Mouse (Mus musculus) frontal cortex, postnatal 14 days (tissue): ENCODE measurements around the gene Vgf.

ENCODE experiments used
- DNase-seq, 2 experiments: peaks; one replicate each; pipeline ENCODE4 v3.0.0; 2022; ENCODE audit warnings: low spot score in 2 of 2

The Vgf gene

GRCm38 (mm10) chr5:137026092-137026491, at the start of gene Vgf:
Gene Vgf, plus strand, starts transcription at chr5:137026392.
- DNase-seq: no peak

DNA sequence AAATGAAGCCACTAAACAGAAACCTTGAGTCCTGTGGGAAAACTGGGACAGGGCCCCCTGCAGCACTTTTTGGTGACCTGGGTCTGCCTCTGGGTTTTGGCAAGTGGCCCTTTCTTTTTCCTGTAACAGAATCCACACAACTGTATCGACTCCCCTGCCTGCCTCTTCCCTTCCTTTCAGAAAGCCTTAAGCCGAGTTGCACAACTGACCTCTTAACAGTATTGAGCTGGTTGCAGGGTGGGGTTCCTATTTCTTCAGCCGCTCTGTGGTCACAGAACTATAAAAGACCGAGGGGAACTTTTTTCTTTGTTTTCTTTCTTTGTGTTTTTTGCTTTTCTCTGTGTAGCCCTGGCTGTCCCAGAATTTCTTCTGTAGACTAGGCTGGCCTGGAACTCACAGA, 48.4 kb upstream of the Vgf start:
- no peak for DNase-seq

DNA sequence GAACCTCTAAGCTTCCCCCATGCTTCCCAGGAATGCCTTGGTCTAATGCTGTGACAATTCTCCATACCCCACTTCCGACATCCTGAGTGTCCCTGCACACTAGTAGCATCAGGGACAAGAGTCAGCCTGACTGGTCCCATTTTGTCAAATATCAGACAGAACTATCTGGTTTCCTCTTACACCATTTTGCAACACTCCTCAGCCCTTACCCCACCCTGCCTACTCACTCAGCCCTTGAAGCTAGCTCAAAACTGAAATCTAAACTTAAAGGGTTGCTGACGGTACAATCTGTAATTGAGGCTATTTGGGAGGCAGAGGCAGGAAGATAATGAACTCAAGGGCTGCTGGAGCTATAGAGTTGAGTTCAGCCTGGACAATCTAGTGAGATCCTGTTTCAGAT, 46.4 kb upstream of the Vgf start:
- no peak for DNase-seq

- DNase-seq: no peak
Measured at GRCm38 (mm10) chr5:136980974-136981373, 45.2 kb upstream of the Vgf start.

DNA sequence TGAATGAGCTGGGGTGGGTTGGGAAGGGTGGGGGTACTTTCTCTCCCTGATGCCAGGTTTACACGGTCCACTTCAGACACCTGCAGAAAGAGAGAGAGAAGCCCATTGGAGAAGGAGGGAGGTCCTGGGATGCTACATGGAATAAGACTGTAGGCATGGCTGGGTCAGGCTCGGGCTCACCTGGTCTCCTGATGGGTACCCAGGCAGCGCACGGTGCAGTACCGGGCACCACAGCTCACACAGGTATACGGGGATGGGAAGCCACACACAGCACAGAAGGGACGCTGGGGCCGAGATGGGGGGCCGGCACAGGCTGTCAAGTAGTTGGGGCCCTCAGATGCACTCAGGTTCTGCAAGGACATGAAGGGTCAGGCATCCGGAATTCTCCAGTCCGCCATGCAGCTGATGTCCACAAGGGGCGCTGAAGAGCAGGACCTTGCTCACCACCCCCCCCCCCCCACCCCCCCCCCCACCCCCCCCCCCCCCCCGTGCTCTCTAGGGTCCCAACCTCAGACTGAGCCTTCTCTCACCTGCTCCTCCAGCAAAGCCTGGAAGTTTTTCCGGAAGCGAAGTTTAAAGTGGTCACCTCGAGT, 43.8 kb upstream of the Vgf start:
- DNase-seq: no peak

DNA sequence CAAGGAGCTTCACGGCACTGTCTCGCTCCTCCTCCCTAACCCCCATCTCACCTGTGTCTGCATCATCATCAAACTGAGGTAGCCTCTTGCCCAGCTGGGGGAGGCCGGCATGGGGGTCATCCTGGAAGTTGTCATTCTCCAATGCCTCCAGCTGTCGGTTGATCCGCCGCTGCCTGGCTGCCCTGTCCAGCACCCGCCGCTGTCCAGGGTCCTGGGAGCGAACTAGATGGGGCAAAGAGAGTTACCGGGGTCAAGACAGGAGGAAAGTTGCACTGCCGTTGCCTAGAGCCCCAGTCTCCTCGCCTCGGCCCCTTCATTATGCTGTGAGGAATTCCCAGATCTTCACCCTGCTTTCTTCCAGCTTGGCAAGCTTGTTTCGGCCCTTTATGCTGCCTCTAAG, 41.4 kb upstream of the Vgf start:
- no peak for DNase-seq

- DNase-seq: peak; percentile 93 to 96
Measured at GRCm38 (mm10) chr5:136986695-136987137, 39.5 kb upstream of the Vgf start, which contains the start of gene Plod3. Gene Plod3, plus strand, starts transcription at chr5:136987019.

- peak; percentile 70 to 77 for DNase-seq
Measured at GRCm38 (mm10) chr5:136987138-136987933, 38.9 kb upstream of the Vgf start.

GRCm38 (mm10) chr5:136987934-136988271, 38.3 kb upstream of the Vgf start, which contains the start of gene Znhit1:
Gene Znhit1, minus strand, starts transcription at chr5:136988021.
- no peak for DNase-seq

- DNase-seq: peak in 1 of 2 experiments; percentile 40
Measured at GRCm38 (mm10) chr5:136988420-136988819, 37.8 kb upstream of the Vgf start.

- no peak for DNase-seq
Measured at GRCm38 (mm10) chr5:136989801-136990200, 36.4 kb upstream of the Vgf start.

DNA sequence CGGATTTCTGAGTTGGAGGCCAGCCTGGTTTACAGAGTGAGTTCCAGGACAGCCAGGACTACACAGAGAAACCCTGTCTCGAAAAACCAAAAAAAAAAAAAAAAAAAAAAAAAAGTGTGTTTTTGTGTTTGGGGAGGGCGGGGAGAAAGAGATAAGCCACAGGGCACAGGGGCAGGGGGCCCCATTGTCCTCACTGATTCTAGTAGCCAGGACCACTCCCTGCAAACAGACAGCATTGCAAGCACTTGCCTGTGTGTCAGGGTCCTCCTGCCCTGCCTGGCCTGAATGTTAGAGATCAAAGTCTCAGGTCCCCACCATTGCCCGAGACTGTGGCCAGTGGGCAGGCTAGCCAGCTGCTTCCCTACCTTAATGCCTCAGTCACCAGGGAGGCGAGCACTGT, 26.7 kb upstream of the Vgf start:
- no peak for DNase-seq

DNA sequence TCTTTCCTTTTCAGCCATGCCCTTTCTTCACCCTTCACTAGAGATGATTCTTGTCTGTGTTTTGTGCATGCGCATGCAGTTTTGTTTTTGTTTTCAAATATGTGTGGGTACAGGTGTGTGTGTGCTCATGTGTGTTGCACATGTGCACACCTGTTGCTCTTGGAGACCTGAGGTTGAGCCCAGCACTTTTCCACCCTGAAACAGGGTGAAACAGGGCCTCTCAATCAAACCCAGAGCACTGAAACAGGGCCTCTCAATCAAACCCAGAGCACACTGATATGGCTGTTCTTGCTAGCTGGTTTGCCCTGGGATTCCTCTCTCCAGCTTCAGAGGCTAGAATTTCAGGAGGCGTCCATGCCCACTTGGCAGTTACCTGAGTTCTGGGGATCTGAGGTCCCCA, 25.6 kb upstream of the Vgf start:
- no peak for DNase-seq

DNA sequence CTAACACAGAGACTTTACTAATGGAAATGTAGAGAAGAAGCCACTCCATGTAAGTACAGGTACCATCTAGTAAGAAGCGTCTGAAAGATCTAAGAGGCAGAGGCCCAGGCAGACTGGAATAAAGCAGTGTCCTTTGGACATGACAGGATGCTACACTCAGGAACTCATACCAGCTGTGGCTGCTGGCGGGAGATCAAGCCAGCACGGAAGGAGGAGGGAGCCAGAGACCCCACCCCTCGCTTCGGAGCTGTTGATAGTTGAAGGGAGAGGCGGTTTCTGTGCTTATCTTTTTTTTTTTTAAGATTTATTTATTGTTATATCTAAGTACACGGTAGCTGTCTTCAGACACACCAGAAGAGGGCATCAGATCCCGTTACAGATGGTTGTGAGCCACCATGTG, 18.9 kb upstream of the Vgf start:
- DNase-seq: no peak

DNA sequence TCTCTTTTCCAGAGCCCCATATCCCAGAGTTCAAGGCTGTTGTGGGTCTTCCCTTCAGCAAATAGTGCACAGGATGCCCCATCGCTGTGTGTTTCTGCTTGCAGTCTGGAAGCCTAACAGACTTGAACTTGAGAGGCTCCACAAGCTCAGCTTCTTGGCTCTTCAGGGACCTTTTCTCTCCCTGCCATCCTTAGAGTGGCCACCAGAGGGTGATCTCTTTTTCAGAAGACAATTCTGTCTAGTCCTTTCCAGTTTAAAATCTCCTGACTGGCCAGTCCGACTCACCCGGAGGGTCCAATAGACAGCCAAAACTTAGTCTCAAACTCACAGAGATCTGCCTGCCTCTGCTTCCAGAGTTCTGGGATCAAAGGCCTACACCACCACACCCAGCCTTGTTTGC, 16.2 kb upstream of the Vgf start:
- peak in 1 of 2 experiments; percentile 58 for DNase-seq

DNA sequence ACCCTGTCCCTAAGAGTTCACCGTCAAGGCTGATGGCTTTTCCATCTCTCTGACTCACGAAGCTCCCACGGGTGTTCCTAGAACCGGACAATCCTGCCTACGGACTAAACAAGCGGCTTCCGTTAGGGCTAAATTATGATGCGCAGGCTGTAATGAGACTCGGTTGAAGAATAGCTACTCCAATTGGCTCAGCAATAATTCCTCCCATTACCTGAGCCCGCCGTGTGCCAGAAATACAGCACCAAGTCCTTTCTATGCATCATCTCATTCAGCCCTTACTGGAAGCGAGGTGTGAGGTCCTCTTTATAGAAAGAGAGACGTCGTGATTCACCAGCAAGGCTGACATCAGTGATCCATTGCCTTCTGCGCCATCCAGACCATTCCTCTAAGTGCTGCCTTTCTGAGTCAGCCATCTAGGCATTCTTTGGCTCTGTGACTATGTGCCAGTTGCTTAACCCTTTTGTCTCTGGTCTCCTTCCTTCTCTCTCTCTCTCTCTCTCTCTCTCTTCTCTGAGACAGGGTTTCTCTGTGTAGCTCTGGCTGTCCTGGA, 13.7 kb upstream of the Vgf start:
- no peak for DNase-seq

DNA sequence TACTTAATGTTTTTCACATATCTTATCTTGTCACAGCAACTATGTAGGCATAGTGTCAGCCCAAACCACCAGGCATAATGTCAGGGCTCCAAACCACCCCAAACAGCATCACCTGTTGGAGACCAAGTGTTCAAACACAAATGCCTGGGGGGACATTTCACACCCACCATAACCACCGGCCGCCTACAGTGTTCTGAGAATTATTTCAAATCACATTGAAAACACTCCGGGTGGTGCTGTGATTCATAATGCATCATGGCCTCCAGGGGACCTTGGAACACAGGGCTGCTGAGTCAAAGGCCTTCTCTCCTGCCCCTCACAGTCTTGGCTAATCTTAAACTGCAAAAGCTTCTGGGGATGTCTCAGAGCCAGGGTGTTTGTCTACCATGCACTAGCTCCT, 10.3 kb upstream of the Vgf start:
- no peak for DNase-seq

DNA sequence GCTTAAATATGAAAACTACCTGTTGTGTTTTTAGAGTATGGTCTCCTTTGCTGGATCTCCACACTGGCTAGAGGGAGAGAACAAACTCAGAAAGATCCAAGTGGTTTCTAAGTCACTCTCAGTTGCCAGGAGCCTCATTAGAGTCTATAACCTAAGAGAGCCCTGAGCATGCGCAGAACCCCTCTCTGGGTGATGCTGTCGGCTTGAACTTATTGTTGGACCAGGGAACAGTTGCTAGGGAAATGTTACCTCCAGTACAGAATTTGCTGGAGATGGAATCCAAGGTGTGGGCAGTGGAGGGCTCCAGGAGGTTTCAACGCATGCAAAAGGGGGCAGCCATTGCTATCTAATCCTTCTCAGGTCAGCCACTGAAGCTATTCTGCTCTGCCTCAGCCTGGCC, 1.9 kb upstream of the Vgf start:
- DNase-seq: no peak

DNA sequence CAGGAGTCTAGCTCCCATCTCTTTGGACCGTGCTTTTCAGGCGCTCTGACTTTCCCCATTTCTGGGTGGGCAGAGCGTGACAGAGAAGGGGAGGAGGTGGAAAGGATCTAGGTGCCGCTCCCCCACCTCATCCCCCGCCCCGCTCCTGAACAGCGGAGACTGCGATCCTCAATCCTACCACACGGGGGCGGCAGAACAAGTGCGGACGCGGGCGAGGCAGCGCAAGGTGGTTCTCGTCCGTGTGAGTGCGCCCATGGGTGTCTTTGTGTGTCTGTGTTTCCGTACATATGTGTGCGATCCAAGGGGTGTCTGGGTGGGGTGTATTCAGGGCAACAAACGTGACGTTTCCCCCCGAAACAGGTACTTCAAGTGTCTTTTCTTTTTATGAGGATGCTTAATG, 1.1 kb upstream of the Vgf start:
- peak; percentile 58 to 76 for DNase-seq

DNA sequence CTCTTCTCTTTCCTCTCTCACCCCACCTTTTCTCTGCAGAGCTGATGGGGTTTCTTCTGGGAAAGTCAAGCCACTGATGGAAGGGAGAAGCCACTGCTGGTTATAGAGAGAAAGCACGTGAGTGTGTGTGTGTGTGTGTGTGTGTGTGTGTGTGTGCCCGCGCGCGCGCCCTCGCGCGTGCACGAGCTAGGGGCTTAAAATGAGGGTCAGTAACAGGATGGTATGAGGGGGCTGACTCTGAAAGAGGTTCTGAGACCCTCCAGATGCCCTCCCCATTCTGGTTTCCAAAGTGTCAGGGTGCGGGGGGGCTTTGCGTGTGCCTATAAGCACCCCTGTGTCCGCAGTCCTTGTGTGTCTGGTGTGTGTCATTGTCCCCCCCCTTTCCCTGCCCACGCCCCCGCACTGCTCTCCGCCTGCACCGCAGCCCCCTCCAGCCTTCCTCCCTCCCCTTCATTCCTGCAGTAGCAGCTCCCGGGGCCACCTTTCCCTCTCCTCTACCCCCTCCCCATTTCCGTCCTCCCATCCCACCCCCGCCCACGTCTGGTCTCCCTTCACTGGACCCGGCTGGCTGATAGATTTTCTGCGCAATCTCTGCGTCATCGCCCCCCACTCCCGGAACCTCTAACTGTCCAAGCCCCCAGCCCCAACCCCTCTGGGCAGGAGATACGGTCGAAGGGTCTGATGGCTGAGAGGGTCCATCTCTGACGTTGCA, 2.5 kb downstream of the Vgf start:
- DNase-seq: no peak

GRCm38 (mm10) chr5:137029273-137029585, 3.0 kb downstream of the Vgf start:
- no peak for DNase-seq

DNA sequence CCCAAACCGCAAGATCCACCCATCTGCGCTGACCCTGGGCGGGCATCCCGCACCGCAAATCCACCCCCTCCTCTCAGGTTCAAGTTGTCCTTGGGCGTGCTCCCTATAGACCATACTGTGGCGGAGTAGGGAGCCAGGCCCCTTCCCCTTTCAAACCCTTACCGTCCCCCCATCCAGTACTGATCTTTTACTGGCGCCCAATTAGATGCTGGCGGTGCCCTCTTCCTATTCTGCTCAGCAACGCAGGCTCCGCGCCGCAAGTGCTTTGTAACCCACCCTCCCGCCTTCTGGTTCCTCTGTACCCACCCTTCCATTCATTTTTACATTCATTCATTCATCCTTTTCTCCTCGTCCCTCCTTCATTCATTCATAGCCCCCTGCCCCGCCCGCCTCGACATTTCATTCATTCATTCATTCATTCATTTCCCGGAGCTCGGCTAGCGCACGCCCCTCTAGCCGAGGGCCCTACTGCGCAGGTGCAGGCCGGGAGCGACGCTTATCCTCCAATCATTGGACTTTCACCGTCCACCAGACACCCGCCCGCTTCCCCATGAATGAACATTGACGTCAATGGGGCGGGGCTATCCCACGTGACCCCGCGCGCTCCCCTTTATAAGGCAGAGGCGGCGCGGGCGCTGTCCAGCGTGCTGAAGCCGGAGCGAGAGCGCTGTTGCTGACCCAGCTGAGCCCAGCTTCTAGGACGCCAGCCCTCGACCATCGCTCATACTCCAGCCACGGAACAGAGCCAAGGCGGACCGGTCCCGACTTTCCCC, 3.6 kb downstream of the Vgf start:
- peak; percentile 92 to 94 for DNase-seq
